Mouse (Mus musculus) Muller cell, postnatal 12 days (primary cell): Measurements from ENCODE around the gene Vamp8.

ENCODE experiments used
- DNase-seq: peaks from one replicate; pipeline ENCODE4 v3.0.0-alpha.2; 2015; ENCODE audit errors: inconsistent ontology term

The Vamp8 gene

DNA sequence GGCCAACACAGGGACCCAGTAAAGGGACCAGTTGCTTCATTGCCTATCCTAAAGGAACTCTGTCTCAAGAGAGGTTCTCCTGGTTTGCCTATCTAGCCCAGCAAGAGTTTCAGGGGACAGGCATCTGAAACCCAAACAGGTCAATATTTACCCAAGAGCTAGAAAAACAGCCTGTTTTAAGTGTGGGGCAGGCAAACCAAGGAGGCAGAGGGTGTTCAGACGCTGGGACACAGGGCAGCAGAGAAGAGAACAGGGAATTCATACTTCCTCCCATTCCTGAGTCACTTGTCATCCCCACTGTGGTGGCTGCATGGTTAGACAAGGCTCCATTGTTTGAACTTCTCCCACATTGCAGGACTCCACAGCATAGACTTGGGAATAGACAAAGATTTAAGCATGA lies 18.9 kb downstream of the Vamp8 start:
- DNase-seq, result peak; percentile 96

DNA sequence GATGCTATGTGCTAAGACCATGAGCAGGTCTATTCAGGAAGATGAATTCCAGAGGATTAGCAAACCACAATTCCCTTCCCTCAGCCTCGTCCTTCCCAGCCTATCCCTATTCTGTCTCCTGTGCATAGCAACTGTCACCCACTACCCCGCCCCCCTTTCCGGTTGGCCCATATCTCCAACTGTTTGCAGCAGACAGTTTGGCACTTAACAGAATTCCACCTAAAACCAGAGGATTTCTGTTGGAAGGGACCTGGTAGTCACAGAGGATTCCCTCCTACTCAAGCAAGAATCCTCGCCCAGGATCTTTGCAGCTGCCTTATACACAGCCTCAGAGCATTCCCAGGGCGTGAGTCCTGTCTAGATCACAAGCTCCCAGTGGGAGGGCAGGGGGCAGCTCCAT lies 19.4 kb downstream of the Vamp8 start:
- DNase-seq, result peak; percentile 99

DNA sequence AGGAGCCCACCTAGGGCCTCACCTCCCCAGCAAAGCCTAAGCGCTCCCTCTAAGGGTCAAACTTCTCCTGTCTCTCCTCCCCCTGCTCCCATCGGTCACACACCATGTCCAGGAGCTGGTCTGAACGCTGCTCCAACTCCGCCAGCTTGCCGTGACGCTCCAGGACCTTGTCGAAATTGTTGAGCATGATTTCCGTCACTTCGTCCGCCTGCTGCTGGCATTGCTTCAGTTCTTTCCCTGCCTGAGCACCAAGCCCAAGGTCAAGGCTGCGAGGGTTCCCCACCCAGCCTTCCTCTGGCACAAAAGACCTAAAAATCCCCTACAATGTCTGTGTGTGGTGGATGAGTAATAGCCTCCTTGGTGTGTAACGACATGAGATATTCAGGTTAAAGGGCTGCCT lies 20.4 kb downstream of the Vamp8 start:
- DNase-seq, result no peak

DNA sequence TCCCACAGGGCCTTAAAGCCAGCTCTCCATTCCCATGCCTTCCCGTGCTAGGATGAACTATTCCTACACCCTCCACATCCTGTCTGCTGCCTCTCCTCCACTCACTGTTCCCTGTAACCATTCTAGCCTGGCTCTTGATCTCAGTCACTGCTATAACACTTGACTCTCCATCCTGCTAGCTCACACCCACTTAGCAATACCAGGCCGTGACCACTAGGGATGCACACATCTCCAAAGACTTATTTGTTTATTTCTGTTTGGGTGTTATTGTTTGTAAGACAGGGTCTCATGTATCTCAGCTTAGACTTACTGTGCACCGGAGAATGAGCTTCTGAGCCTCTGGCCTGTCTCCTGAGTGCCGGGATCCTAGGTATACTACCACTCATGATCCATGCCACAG lies 20.9 kb downstream of the Vamp8 start:
- no peak for DNase-seq

DNA sequence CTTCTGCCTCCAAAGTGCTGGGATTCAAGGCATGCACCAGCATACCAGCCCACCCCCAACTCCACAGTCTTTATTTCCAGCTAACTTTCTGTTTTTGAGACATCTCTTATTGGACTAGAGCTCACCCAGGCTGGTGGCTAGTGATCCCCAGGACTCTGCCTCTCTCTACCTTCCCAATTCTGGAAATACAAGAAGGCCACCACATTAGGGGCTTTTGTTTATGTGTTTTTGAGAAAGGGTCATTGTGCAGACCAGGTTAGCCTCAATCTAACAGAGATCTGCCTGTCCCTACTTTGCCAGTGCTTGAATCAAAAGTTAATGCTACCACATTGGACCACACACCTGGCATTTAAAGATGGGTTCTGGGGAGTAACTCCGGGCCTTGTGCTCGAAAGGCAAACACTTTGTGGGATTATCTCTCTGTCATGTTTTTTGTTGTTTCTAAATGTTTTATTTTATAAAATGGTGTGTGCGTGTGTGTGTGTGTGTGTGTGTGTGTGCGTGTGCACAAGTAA lies 23.0 kb downstream of the Vamp8 start:
- no peak for DNase-seq

DNA sequence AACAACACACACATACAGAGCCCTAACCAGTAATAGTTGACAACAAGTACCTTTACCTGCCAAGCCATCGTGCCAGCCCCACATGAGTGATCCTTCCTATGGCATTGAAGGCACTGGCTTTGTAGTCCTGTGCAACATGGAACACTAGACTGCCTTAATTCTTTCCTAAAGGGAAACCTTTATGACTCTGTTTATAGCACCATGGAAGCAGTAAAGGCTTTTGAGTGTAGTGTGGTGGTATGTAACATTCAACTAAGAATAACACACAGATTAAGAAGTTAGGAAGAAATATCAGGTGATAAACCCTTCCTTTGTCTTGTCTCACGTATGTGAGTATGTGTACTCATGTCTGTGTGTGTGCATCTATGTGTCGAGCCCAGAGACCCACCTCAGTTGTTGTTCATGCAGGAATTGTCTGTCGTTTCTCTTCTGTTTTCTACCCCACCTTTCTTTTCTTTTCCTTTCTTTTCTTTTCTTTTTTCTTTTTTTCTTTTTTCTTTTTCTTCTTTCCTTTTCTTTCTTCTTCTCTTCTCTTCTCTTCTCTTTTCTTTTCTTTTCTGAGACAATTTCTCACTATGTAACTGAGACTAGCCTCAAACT lies 23.6 kb downstream of the Vamp8 start, which contains the start of gene Rnf181:
Rnf181 (minus strand) TSS at position 113 of the 600 bp plus-strand sequence.
- DNase-seq, result no peak

DNA sequence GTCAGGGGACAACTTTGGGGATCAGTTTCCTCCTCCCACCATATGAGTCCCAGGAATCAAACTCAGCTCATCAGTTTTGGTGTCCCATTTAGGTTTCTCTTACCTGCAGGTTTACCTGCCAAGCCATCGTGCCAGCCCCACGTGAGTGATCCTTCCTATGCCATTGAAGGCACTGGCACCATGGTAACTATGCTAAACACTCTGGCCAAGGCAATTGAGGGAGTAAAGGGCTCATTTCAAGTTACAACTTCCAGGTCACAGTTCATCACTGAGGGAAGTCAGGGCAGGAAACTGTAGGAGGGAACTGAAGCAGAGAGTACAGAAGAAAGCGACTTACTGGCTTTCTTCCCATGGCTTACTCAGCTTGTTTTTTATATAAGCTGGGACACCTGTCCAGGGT lies 24.2 kb downstream of the Vamp8 start:
- no peak for DNase-seq

DNA sequence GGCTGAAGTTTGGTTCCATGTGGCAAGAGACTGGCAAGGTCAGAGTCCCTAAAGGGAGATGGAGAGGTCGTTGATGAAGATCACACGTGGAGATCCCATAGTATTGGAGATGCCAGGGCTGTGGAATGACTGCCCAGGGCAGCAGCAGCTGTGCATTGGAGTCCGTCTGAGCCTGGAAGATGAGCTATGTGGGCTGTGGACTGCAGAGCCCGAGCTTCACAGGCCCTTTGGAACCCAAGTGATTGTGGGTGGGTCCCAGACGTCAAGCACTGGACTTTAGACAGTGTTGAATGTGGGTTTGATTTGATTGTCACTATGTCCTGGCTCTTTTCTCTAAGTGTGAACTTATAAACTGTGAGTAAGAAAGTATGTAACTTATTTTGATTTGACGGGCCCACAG lies 25.5 kb downstream of the Vamp8 start:
- DNase-seq, result no peak

DNA sequence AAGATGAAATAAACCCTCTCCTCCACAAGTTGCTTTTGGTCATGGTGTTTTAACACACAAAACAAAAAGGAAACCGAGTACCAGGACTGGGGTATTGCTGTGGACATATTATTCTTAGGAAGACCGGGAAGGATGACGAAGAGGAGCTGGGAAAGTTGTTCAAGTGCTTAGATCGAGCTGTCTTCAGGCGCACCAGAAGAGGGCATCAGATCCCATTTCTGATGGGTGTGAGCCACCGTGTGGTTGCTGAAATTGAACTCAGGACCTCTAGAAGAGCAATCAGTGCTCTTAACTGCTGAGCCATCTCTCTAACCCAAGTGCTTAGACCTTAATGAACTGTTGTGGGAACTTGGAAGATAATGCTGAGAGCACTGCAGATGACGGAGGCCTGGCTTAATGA lies 26.5 kb downstream of the Vamp8 start:
- no peak for DNase-seq

DNA sequence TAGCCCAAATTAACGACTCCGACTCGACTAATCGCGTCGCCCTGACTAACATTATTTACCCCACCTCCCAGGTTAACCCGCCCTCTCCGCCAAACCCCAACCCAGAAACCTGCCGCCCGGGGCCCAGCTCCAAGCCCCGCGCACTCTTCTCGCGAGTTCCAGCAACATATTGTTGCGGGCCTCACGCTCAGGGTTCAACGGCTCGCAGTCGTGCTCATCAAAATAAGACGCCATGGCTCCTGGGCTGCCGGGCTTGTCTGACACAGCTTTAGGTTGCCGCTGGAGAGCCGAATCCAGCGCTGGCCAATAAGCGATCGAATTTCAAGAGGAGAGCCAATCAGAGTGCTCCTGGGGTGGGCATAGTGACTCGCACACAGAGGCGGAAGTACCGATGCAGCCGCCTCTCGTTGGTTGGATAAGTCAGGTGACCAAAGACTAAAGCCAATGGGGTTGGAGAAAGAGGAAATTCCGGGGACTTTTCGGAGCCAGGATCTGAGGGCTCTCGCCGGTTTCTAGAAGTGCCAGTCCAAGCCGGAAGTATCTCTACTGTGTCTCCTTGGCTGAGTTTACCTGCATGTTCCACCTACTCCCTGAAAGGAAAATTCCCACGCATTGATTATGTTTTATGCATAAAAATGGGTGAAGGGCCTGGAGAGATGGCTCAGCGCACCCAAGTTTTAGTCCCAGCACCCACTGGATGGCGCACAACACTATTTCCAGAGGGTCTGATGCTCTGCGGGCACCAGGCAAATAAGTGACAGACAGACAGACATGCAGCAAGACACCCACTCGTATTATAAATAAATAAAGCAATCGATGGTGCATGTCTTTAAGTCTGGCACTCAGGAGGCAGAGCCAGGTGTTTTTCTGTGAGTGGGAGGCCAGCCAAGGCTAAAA lies 28.1 kb downstream of the Vamp8 start:
- DNase-seq, result peak; percentile 94

DNA sequence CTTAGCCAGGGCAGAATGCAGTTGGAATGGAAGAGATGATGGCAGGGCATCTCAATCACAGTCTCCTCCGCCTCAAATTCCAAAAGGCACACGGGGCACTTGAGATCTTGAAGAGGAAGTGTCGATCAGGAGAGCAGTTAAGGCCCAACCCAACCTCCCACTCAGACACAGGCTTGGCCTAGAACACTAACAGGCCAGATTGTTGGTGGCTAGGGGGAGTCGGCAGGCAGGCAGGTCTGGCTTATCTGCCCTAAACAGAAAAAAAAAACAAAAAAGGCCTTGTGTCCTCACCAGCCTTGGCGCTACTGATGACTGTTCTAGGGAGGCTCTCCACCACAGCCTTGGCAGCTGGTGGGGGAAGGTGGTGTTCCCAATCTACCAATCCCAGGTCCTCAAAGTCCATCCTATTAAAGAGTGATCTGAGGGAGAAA lies 29.4 kb downstream of the Vamp8 start:
- no peak for DNase-seq

DNA sequence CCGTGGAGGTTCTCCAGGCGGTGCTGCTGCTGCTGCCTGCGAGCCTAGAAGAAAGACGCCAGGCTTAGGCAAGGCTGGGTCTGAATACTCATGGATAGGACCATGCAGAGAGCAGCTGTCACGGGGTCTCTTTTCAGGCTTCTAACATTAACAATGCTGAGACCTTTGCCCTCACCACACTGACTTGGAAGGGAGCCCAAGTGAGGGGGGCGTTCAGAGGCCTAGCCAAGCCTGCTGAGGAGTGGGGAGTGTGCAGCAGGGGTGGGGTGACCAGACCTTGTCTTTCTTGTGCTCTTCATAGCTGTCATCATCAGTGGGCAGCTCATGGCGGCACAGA lies 29.9 kb downstream of the Vamp8 start:
- no peak for DNase-seq

DNA sequence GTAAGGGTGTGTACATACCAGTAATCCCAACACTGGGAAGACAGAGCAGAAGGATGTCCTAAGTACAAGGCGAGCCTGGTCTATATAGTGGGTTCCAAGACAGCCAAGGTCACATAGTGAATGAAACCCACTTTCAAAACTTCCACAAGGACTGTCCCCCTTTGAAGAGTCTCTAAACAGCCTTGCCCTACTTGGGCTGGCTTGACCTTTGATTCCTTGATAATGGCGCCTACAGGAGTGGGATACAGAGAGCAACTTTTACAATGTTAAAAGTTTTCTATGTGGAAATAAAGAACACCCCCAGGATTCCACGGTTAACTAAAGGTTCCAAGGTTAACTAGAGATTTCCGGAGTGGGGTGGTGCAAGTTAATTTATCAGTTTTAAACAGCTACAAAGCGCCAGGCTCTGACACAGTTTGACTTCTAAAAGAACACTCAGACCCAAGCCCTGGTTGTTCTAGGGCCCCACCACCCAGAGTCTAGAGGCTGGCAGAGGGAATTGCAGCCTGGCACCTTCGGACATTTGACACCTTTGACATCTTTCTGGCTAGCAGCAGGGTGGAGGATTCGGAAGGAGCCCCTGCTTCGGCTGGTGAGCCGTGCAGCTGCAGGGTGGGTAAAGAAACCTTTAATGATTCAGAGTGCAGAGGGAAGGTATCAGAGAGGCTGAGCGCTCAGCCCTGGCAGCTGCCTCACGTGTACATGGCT lies 30.5 kb downstream of the Vamp8 start:
- no peak for DNase-seq

DNA sequence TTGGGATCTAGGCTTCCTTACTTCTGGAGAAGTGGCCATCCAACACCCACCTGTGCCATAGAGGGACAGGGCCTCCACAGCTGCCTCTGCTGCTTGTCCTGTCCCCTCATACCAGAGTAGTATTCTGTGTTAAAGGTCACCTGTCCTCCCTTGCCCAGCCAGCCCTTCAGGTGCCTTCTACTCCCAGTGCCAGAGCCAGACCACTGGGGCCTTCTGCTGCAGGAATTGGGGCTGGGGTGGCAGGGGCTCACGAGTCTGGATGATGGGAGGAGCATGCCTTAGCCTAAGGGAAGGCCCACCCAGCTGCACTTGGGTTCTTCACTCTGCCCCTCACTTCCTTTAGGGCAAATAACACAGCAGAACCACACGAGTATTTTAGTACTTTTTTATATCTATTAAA lies 31.2 kb downstream of the Vamp8 start:
- no peak for DNase-seq

DNA sequence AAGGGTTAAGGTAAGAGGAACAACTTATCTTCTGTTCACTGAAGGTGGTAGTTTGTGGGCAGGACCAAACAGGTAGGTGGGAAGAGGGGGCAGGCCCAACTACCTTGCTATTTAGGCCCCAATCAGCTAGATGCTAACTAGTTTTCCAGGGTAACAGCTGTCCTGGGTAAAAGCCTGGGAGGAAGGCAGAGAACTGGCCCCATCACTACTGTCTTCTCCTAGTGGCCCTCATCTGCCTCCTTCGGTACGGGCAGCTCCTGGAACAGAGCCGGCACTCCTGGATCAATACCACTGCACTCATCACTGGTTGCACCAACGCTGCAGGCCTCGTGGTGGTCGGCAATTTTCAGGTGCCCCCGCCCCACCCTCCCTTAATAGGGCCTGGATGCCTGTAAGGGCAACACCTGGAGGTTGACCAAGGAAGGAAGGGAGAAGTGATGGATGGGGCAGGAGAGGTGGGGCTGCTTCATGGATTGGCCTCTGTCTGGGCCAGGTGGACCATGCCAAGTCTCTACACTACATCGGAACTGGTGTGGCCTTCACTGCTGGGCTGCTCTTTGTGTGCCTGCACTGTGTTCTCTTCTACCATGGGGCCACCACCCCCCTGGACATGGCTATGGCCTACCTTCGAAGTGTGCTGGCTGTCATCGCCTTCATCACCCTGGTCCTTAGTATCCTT lies 32.3 kb downstream of the Vamp8 start:
- DNase-seq, result no peak

DNA sequence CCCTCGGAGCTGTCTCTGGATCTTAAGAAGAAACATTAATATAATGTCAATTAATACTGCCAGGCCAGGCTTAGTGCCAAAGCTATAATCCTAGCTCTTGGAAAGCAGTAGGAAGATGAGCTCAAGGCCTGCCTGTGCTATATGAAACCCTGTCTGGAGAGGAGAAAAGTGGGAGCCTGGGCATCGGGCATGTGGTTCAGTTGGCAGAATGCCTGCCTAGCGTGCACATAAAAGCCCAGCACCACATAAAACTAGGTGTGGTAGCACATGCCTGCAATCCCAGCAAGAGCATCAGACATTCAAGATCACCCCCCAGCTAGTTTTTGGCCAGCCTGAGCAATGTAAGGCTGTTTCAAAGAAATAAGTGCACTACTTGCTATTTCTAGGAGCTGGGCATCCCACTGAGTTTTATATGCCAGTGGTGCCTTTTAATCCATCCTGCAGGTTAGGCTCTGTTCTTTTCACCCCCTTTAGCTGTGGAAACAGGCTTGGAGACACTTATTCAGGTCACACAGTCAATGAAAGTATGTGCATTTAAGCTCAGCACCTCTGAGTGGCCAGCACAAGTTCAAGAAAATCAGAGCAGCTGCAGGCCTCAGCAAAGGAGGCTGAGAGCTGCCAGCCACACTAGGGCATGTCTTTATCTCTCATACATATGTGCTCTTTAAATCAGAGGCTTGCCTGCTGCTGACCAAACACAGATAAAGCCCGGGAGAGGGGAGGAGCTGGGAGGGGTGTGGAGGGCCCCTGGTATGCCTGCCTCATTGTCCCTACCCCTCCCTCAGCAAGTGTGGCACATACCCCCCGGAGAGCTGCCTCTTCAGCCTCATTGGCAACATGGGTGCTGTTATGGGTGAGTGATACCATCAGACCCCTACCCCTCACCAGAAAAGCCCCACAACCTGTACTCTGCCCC lies 33.1 kb downstream of the Vamp8 start:
- DNase-seq, result no peak

DNA sequence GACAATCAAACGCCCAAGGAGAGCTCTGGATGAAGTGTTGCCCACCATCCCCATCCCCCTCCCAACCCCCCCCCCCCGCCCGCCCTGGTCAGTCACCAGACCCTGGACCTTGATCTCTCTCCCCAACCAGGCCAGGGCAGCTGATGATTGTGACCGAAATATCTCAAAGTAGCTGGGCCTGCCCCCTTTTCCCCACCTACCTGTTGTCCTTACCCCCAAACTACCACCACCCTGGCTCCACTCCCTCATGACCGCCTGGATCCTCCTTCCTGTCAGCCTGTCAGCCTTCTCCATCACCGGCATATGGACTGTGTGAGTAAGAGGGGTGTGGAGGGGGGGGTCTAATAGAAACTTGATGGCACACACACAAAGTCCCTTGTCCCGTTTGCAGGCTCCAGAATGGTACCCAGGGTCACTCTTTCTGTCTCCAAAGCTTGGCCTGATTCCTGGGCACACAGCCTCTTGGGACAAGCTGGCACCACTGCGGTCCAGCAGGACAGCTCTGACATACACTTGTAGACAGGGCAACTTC lies 34.4 kb downstream of the Vamp8 start:
- no peak for DNase-seq

DNA sequence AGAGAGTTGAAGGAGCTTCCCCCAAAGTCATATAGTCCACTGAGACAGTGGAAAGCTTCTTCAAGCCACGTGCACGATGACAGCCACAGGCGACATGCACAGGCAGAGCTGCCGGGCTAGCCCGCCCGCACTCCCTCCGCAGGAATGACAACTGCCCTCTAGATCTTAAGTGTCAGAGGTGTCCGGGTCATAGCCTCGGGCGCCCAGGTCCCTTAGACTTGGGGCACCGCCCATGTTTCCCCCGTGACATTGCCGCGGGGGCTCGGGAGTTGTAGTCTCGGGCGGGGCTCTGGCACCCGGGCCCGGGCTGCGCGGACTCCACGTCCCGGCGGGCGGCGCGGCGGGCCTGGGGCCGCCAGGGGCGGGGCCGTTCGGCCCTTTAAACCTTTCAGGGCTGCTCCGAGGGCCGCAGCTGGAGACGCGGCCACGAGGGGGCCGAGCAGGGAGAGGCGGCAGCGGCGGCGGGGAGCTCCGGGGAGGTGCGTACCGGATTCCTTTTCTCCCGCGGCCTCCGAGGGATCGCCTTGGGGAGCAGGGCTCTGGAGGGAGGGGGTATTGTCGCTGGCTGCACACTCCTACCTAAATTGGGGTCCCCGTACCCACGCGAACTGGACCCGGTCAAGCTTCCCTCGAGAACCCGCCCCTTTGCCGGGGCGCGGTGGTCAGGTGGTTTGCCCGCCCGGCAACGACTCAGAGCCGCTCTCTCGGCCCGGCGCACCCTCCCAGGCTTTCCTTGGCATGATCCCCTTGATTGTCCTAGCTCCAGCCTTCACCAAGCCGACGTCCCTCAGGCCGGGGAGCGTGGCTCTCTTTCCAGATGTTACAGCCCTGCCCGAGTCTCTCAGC lies 35.2 kb downstream of the Vamp8 start, which contains the start of gene Tmem150a:
Tmem150a (plus strand) TSS at position 382 of the 846 bp plus-strand sequence.
- peak; percentile 91 for DNase-seq

DNA sequence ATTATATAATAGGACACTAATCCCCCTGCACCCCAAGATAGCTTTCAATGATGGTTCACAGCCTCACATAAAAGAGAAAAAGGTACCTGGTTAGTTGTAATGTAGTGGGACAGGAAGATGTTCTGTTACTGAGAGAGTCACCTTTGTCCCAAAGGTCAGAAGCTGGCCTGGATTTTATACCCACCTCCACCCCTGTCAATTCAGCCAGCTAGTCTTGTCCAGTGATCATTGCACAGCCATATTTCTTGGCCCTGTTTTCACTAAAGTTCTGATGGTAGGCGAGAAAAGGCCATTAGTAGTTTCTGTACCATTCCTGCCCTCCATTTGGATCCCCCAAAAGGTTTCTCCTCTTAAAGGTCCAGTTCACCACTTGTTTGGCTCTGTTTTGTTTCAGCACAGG lies 36.5 kb downstream of the Vamp8 start:
- no peak for DNase-seq
